Mouse (Mus musculus): ENCODE measurements around the gene Krtap5-2.
"Not testable (repeated sequence)": the region's sequence is repeated elsewhere in the genome, so short reads cannot be mapped to it uniquely, and the experiment has no call there.

GRCm38 (mm10) chr7:142143506-142144010 is 32.2 kb downstream of the Krtap5-2 start:
- not testable (repeated sequence) for TF ChIP-seq CTCF (IDR thresholded peaks at IDR 0.05; ENCODE audit: borderline replicate concordance, control insufficient read depth, extremely low read depth, insufficient read depth, low read length, poor library complexity); POLR2A (IDR thresholded peaks at IDR 0.05; ENCODE audit: control insufficient read depth, extremely low read depth, insufficient read depth, low read length, poor library complexity)

Measured in thymus, adult 2 months (tissue).